Mouse (Mus musculus) CD4-positive helper T cell, adult 2 months (primary cell): Measurements from ENCODE around the gene Tmem203.

ENCODE experiments used
- DNase-seq: peaks from one replicate; pipeline ENCODE4 v3.0.0-alpha.2; 2012; ENCODE audit warnings: low read depth, missing footprints, low spot score

Tmem203 gene

GRCm38 (mm10) chr2:25290816-25291130, 35.5 kb downstream of the Tmem203 start:
- no peak for DNase-seq

- DNase-seq: no peak
Measured at GRCm38 (mm10) chr2:25291184-25292053, 36.2 kb downstream of the Tmem203 start.

- DNase-seq: no peak
Measured at GRCm38 (mm10) chr2:25292054-25292544, 36.9 kb downstream of the Tmem203 start.

- DNase-seq: peak; percentile 57
Measured at GRCm38 (mm10) chr2:25292856-25293255, 37.6 kb downstream of the Tmem203 start.

- no peak for DNase-seq
Measured at GRCm38 (mm10) chr2:25293706-25294105, 38.5 kb downstream of the Tmem203 start.

GRCm38 (mm10) chr2:25297093-25297492, 41.9 kb downstream of the Tmem203 start:
- no peak for DNase-seq

GRCm38 (mm10) chr2:25298046-25298445, 42.8 kb downstream of the Tmem203 start:
- DNase-seq: no peak

- no peak for DNase-seq
Measured at GRCm38 (mm10) chr2:25303452-25303851, 48.2 kb downstream of the Tmem203 start.

GRCm38 (mm10) chr2:25303931-25304656, 48.9 kb downstream of the Tmem203 start:
- no peak for DNase-seq

- DNase-seq: peak; percentile 54
Measured at GRCm38 (mm10) chr2:25304657-25305541, 49.7 kb downstream of the Tmem203 start.
